Mouse (Mus musculus): ENCODE results near the gene Mterf2.

Gene Mterf2

DNA sequence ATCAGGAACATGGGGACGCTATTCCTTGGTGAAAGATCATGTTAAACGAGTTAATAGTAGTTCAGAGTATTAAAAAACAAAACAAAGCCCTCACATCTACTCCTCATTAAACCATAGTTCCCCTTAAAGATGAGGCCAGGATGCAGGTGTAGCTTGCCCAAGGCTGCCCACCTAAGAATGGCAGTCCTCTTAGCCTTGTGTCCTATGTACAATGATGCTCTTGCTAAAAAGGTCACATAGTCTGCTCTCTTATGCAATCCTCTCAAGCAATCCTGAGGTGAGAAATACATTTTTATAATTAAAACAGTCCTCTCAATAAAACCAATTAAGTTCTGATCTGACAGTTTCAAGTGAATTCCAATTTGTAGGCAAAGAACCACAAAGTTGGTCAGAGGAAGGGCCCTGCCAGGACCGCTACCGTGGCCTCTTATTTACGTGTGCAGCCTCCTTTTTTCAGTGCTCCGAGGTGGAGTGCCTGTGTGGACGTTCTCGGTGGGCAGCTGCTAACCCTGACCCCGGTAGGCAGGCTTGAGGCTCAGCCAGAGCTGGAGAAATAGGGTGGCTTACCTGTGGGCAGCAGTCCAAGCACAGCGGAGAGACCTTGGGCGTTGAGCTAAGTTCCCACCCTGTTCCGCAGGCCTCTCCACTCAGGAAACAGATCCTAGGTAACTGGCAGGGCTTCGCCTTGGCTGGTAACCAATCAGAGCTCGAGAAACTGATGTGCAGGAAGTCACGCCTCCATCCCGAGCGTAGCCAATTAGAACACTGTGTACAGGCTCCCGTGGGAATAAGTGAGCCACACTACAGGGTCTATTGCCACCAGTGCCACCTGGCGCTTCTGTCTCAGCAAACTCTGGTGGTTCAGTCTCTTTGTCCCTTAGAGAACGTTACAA is at the start of gene Mterf2:
Mterf2 (minus strand) TSS at position 633 of the 893 bp plus-strand sequence.
- peak; percentile 67 to 90 for DNase-seq (ENCODE audit: low spot score in 2 of 2)

GRCm38 (mm10) chr10:85176640-85177039 is 48.8 kb upstream of the Mterf2 start:
- no peak for DNase-seq (ENCODE audit: low spot score in 2 of 2)

- no peak for DNase-seq (ENCODE audit: low spot score in 2 of 2)
Measured at GRCm38 (mm10) chr10:85165306-85165705, 37.5 kb upstream of the Mterf2 start.

DNA sequence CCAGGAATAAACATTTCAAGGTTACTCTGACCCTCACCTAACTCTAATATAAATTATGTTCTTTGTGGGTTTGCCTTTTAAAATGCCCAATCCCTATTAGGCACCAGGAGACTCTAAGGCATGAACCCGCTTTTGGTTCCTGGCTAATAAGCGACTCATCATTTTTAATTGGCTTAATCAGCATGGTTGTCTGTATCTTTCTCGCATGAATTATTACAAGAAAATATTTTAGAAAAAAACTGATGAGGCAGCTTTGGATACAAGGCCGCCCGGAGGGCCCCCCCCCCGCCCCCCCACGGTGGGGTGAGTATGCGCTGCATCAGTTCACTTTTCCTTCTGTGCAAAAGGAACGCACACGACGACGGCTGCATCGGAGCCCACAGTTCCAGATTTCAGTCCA is 37.0 kb upstream of the Mterf2 start:
- DNase-seq (ENCODE audit: low spot score in 2 of 2) = no peak

DNA sequence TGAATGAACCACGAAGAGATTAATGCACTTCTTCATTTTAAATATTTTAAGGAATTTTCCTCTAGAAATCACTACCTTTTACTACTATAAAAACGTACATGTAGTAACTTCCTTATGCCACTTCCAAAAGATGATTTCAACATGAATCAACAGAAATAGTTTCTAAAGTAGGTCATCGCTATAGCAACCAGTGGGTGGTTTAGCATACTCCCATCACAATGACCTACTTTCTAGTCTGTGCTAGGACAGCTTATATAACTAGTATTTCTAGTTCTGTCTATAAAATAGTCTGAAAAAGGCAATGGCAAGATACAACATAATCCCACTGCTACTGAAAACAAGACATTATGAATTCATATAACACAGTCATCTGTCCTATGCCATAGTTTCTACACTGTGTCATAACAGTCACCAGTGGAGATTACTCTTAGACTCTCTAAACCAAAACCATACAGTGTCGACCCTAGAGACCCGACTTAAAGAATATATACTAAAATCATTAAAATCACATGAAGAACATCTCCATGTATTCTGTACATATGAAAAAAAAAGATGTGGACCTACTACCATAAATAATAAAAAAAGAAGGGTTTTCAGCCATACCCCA is 34.0 kb upstream of the Mterf2 start:
- no peak for DNase-seq (ENCODE audit: low spot score in 2 of 2)

DNA sequence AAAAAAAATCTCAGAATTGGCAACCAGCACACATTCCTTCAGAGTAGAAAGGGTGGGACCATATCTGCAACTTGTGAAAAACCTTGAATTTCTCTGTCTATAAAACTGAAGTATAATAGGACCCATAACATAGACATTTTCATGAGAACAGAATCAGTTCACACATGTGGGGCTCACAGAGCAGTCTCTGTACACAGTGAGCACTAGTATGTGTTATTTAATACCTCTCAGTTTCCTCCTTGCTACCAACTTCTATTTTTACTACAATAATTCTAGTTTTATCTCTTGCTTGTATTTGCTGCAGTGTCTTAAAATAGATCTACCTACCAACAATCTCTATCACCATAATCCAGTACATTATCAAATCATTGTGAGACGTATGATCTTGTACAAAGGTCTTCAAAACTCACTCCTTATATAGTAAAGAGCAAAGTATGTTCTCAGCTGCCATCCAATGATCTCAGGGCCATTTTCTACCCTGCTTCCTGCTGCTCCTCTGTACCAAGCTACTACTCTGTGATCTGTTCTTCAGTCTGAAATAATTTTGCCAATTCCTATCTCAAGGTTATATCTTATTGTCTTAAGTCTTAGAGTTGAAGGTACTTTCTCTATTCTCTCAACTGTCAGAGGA is 32.3 kb upstream of the Mterf2 start:
- no peak for DNase-seq (ENCODE audit: low spot score in 2 of 2)

DNA sequence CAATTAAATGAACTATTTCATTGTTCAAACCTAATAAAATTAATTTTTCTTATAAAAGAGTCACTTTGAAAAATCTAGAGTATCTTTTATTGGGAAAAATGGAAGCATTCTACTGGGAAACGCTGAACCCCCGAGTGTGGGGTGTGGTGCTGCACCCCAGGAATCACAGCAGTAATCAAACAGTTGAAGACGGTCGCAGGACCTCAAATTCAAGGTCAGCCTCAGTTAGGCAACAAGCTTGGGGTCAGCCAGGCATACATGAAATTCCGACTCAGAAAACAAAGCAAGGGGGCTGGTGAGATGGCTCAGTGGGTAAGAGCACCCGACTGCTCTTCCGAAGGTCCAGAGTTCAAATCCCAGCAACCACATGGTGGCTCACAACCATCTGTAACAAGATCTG is 29.6 kb upstream of the Mterf2 start:
- DNase-seq (ENCODE audit: low spot score in 2 of 2) = no peak

- peak in 1 of 2 experiments; percentile 61 for DNase-seq (ENCODE audit: low spot score in 2 of 2)
Measured at GRCm38 (mm10) chr10:85154195-85154594, 26.4 kb upstream of the Mterf2 start.

DNA sequence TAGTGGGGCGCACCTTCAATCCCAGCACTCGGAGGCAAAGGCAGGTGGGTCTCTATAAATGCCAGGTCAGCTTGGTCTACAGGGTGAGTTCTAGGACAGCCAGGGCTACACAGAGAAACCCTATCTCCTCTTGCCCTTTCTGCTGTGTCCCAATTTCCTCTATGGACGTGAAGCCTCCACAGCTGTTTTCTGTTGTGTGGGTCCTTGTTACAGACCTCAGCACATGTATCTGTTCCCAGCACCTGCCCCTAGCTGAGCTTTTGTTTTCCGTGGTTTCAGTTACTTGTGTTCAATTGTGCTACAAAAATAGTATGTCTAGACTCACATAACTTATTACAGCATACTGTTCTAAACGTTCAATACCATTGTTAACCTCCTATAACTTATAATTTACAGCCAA is 21.4 kb upstream of the Mterf2 start:
- no peak for DNase-seq (ENCODE audit: low spot score in 2 of 2)

DNA sequence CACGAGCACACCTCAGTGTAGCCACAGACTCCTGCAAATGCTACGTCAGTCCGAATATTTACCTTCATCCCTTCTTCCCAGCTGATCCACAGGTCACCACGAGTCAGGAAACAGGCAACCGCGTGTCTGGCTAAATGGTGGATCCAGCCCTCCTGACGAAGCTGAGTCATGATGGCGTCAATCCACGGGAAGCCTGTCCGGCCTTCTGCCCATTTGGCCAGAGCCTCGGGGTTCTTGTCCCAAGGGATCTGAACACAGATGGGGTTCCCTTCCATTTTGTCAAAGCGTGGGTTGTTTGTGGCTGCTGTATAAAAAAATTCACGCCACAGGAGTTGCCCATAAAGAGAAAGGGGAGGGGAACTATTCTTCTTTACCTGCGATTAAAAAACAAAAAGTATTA is 18.5 kb upstream of the Mterf2 start:
- no peak for DNase-seq (ENCODE audit: low spot score in 2 of 2)

DNA sequence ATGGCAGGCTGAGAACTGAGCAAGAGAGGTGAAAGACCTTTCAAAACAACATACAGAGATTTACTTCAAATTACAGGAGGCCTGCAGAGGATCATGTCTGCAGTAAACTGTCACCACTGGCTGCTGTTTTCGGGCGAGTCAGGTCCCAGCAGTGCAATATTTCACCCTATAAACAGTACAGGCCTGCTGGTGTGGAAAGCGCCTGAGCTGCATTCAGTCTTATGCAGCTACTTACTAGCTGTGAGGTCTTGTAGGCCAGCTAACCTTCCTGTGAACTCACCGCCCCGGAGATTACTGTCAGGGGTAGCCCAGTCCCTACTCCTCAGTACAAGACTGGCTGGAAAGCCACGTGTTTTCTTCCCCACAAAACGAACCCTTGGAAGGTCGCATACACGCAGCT is 13.6 kb upstream of the Mterf2 start:
- no peak for DNase-seq (ENCODE audit: low spot score in 2 of 2)

DNA sequence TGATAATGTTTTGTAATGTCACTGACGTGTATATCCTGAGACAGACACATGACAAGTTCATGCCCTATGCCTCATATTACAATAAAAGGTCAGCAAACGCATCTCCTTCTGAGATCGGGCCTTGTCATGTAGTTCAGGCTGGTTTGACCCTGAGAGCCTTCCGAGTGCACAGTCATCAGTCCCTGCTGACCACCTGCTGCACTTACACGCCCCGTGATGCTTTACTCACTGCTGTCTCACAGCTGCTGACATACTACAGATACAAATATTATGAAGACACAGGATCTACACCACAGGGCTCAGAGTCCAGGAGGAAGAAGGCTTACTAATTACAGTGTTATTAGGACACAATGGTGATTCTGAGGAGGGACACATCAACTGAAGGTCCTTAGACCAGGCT is 8.7 kb upstream of the Mterf2 start:
- DNase-seq (ENCODE audit: low spot score in 2 of 2) = no peak

DNA sequence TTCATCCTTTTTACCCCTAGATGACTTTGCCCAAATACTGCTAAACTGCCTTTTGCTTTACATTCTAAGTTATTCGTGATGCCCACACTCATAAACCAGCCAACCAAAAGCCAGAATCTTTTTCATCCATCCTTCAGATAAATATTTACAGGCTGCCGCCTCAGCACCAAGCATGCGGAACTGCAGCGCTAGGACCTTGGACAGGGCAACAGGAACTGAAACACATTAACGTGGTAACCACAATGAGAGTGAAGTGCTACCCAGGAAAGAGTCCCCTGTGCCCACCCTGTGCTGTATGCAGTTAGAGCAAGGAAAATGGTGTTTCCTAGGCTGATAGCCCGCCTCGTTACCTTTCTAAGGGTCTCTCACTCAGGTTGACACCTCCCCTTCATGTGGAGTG is 626 bp upstream of the Mterf2 start:
- DNase-seq (ENCODE audit: low spot score in 2 of 2) = no peak

GRCm38 (mm10) chr10:85125184-85125583 is 2.6 kb downstream of the Mterf2 start:
- DNase-seq (ENCODE audit: low spot score in 2 of 2) = no peak

- no peak for DNase-seq (ENCODE audit: low spot score in 2 of 2)
Measured at GRCm38 (mm10) chr10:85114409-85114808, 13.4 kb downstream of the Mterf2 start.

DNA sequence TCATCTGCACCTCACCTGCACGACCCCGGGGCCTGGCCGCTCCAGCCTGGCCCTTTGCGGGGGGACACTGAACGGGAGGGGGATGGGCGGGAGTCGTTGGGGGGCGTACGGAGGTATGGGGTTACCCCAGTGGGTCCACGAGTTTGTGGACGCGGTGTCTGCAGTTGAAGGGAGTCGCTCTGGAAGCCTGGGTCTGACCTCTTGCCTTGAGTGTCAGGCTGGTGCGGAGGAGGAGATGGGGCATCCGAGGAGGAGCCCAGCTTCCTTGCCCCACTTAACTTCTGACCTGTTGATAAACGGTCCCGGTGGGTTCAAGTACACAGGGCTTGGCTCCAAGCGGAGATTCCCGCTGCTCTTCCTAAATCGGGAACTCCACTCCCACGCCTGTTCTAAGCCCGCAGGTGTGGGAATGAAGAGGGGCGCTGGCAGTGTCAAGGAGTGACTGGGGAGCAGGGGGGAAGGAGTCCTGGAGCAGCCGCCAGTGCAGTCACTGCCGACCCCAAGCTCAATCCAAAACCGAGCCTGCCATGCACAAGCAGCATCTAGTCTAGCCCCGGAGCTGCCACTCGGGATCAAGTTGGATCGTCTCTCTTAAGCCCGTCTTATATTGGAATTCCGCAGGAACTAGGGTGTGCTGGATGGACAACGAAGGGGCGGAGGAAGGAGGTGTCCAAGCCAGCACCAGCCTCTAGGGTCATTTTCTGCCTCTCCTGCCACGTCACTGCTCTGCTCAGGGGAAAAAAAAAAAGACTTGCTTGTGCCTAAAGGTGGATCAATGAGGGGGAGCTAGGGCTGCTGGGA is 24.5 kb downstream of the Mterf2 start:
- peak in 1 of 2 experiments; percentile 12 for DNase-seq (ENCODE audit: low spot score in 2 of 2)

GRCm38 (mm10) chr10:85102247-85103084 is 25.4 kb downstream of the Mterf2 start, which contains the start of the genes Fhl4 and Tmem263:
Fhl4 (minus strand) TSS chr10:85102495.
Tmem263 (plus strand) TSS chr10:85102627.
- peak; percentile 79 to 96 for DNase-seq (ENCODE audit: low spot score in 2 of 2)

DNA sequence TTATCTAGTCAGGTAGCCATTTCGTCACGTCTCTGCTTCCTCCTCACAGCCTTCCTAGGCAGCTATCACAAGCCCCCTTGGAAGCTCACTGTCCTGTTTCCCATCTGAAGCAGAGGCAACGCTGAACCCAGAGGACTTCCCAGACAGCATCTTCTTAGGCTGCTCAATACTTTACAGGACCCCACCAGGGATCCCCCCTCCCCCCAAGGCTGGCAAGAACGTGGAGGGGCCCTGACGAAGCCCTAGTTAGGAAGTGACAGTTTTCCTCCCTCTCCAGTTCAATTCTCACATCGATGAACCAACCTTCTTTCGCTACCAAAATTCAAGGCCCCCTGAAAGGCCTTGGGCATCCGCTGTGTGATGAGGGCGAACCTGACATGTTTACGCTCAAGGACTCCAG is 26.0 kb downstream of the Mterf2 start:
- DNase-seq (ENCODE audit: low spot score in 2 of 2) = peak in 1 of 2 experiments; percentile 40

GRCm38 (mm10) chr10:85071605-85072152 is 56.1 kb downstream of the Mterf2 start:
- DNase-seq (ENCODE audit: low spot score in 2 of 2) = no peak
